Mouse (Mus musculus) CH12.LX (cell line): ENCODE results near the gene Armcx2.

ENCODE experiments used
- CTCF ChIP-seq, 2 experiments: IDR thresholded peaks in 1 of 2; conservative IDR thresholded peaks in 1 of 2; 2 replicates each; pipeline ENCODE4 v1.5.1; 2011 to 2012; ENCODE audit warnings: low read depth in 2 of 2, low read length in 2 of 2, improper control_type of control experiment in 1 of 2, inconsistent platforms in 1 of 2, mild to moderate bottlenecking in 1 of 2, moderate library complexity in 1 of 2
- UBTF ChIP-seq: IDR thresholded peaks from 2 replicates; pipeline ENCODE4 v1.6.1; 2012; ENCODE audit warnings: low read depth, mild to moderate bottlenecking, inconsistent platforms, low read length, improper control_type of control experiment, moderate library complexity

GRCm38 (mm10) chrX:134757293-134757995, 51.6 kb downstream of the Armcx2 start:
- TF ChIP-seq CTCF (conservative IDR thresholded peaks at IDR 0.05 in 1 of 2, IDR thresholded peaks at IDR 0.05 in 1 of 2; ENCODE audit: low read depth in 2 of 2, low read length in 2 of 2) (no peak), UBTF (no peak)
